Comparison of ENCODE assay signal across 10 mouse cellular contexts in genomic region chr4:134250116-134250929, GRCm38 (mm10). TPM values are rescaled to one million over a fixed set of nuclear protein-coding genes. Genes with fewer than 3 reads are reported as not detected.
DNase-seq lines count a peak whose midpoint lies in the region; ATAC-seq and TF ChIP-seq lines count a peak whose summit lies in the region.
"Had no signal": no experiment of that assay in that cellular context is flagged by ENCODE, and none has a peak within 500 bp of the region (broad histone marks: within the 10 kb centered on the region; RNA-seq: fewer than 3 reads in every experiment).

No protein-coding gene starts in this region.

- H3K36me3 ChIP-seq in lung, embryonic 15.5 days: no peaks in the 10 kb centered on the region
- H3K36me3 ChIP-seq in forebrain, embryonic 11.5 days (ENCODE audit: control insufficient read depth, insufficient read depth, low read length): no peaks in the 10 kb centered on the region
- no peaks in the 10 kb centered on the region for H3K36me3 ChIP-seq in limb, embryonic 14.5 days (ENCODE audit: control insufficient read depth, insufficient read depth, low read length)
- no peaks in the 10 kb centered on the region for H3K36me3 ChIP-seq in stomach, embryonic 14.5 days (ENCODE audit: control insufficient read depth, insufficient read depth, low read length)

- 17% methylated on average over 27 of the region's 27 CpGs for WGBS in lung, embryonic 15.5 days
- WGBS in forebrain, embryonic 11.5 days: 6% methylated on average over 27 of the region's 27 CpGs
- whole genome bisulfite sequencing in limb, embryonic 14.5 days: 12% methylated on average over 27 of the region's 27 CpGs
- 22% methylated on average over 27 of the region's 27 CpGs for WGBS in stomach, embryonic 14.5 days

- H3K4me3 ChIP-seq in lung, embryonic 15.5 days: peak overlapping the region; percentile 45
- peak overlapping the region; percentile 44 for H3K4me3 ChIP-seq in forebrain, embryonic 11.5 days (ENCODE audit: low read depth, low read length)
- H3K4me3 ChIP-seq in limb, embryonic 14.5 days (replicated peaks; ENCODE audit: low read length): peak overlapping the region; percentile 53
- peak overlapping the region; percentile 45 for H3K4me3 ChIP-seq in stomach, embryonic 14.5 days (ENCODE audit: low read depth, low read length)

- no peaks in the 10 kb centered on the region for H3K9me3 ChIP-seq in lung, embryonic 15.5 days
- no peaks in the 10 kb centered on the region for H3K9me3 ChIP-seq in forebrain, embryonic 11.5 days (ENCODE audit: control insufficient read depth, low read length)
- no peaks in the 10 kb centered on the region for H3K9me3 ChIP-seq in limb, embryonic 14.5 days (ENCODE audit: control insufficient read depth, low read length)
- no peaks in the 10 kb centered on the region for H3K9me3 ChIP-seq in stomach, embryonic 14.5 days (ENCODE audit: control insufficient read depth, low read depth, low read length)

- H3K4me2 ChIP-seq in lung, embryonic 15.5 days: peak overlapping the region; percentile 95
- peak overlapping the region; percentile 75 for H3K4me2 ChIP-seq in forebrain, embryonic 11.5 days (ENCODE audit: low read depth, low read length, severe bottlenecking)
- H3K4me2 ChIP-seq in limb, embryonic 14.5 days (replicated peaks; ENCODE audit: low read depth, low read length, severe bottlenecking): peak overlapping the region; percentile 99
- H3K4me2 ChIP-seq in stomach, embryonic 14.5 days (replicated peaks; ENCODE audit: low read depth, low read length): peak overlapping the region; percentile 98

- peaks cover 86% of the 10 kb centered on the region for H3K27me3 ChIP-seq in lung, embryonic 15.5 days
- H3K27me3 ChIP-seq in forebrain, embryonic 11.5 days (ENCODE audit: control insufficient read depth, insufficient read depth, low read length): peaks cover 48% of the 10 kb centered on the region
- H3K27me3 ChIP-seq in limb, embryonic 14.5 days (ENCODE audit: control insufficient read depth, insufficient read depth, low read length): peaks cover 58% of the 10 kb centered on the region
- H3K27me3 ChIP-seq in stomach, embryonic 14.5 days (ENCODE audit: control insufficient read depth, insufficient read depth, low read length): peaks cover 25% of the 10 kb centered on the region

- no peak for DNase-seq in lung, postnatal 4 days
- DNase-seq in forebrain, embryonic 11.5 days (ENCODE audit: low spot score): no peak
- DNase-seq in limb, embryonic 14.5 days (ENCODE audit: low spot score): no peak
- DNase-seq in urinary bladder, adult 2 months (ENCODE audit: low spot score): no peak
- DNase-seq in layer of hippocampus, adult 18-20 months (ENCODE audit: low spot score in 2 of 2): no peak

- H3K9ac ChIP-seq in lung, embryonic 15.5 days: peak overlapping the region; percentile 47; the same call in 1 of the 2 replicates
- no peak overlapping the region for H3K9ac ChIP-seq in forebrain, embryonic 11.5 days (ENCODE audit: low read length)
- 0 out of 2 replicates have a peak overlapping the region, but pooled peaks have one; percentile 34 for H3K9ac ChIP-seq in limb, embryonic 14.5 days (ENCODE audit: low read depth, low read length, severe bottlenecking)
- no peak overlapping the region for H3K9ac ChIP-seq in stomach, embryonic 14.5 days (replicated peaks; ENCODE audit: low read depth, low read length)

- H3K4me1 ChIP-seq in lung, embryonic 15.5 days: peaks cover 65% of the 10 kb centered on the region
- H3K4me1 ChIP-seq in forebrain, embryonic 11.5 days (replicated peaks; ENCODE audit: control insufficient read depth, insufficient read depth, low read length): peaks cover 43% of the 10 kb centered on the region
- H3K4me1 ChIP-seq in limb, embryonic 14.5 days (ENCODE audit: control insufficient read depth, insufficient read depth, low read length): peaks cover 29% of the 10 kb centered on the region
- H3K4me1 ChIP-seq in stomach, embryonic 14.5 days (ENCODE audit: control insufficient read depth, insufficient read depth, low read length): peaks cover 30% of the 10 kb centered on the region

- ATAC-seq in lung, embryonic 15.5 days (ENCODE audit: borderline replicate concordance, extremely low read depth, low FRiP score, low TSS enrichment): no peak
- no peak for ATAC-seq in forebrain, embryonic 11.5 days (replicated peaks; ENCODE audit: low FRiP score)
- ATAC-seq in limb, embryonic 14.5 days (ENCODE audit: low FRiP score, low read depth): no peak
- ATAC-seq in stomach, embryonic 14.5 days (ENCODE audit: insufficient number of reproducible peaks, insufficient read depth, low FRiP score, low read depth): no peak
- no peak for ATAC-seq in erythroblast, adult 5-6 weeks (replicated peaks; ENCODE audit: low FRiP score, poor library complexity, severe bottlenecking)

- no peak for TF ChIP-seq POLR2A in limb, embryonic 14.5 days (IDR thresholded peaks at IDR 0.05; ENCODE audit: borderline replicate concordance, extremely low read depth, insufficient read depth, insufficient read length)

- H3K27ac ChIP-seq in lung, embryonic 15.5 days: no peak overlapping the region
- H3K27ac ChIP-seq in forebrain, embryonic 11.5 days (ENCODE audit: low read depth, low read length): no peak overlapping the region
- H3K27ac ChIP-seq in limb, embryonic 14.5 days (replicated peaks; ENCODE audit: low read depth, low read length): no peak overlapping the region
- H3K27ac ChIP-seq in stomach, embryonic 14.5 days (ENCODE audit: low read length): no peak overlapping the region

RNA-seq across cellular contexts. Expression of gene Grrp1, which starts 3.6 kb away (rescaled TPM):
- 11.0 and 12.5 TPM in 2 replicates for polyA plus RNA-seq in lung, embryonic 15.5 days (2015; fragmentation: Nextera tagmentation; extraction: Ambion mirVana)
- 4.8 and 5.2 TPM in 2 replicates for polyA plus RNA-seq in forebrain, embryonic 11.5 days (2014; fragmentation: Nextera tagmentation; extraction: Ambion mirVana)
- polyA plus RNA-seq in limb, embryonic 14.5 days (2012; rRNA removed): 9.7 and 13.1 TPM in 2 replicates
- polyA plus RNA-seq in limb, embryonic 14.5 days (2014; fragmentation: Nextera tagmentation; extraction: Ambion mirVana): 5.2 and 5.4 TPM in 2 replicates
- polyA plus RNA-seq in stomach, embryonic 14.5 days (2014; fragmentation: Nextera tagmentation; extraction: Ambion mirVana): 4.1 and 4.5 TPM in 2 replicates
- polyA plus RNA-seq in urinary bladder, adult 2 months (2012; rRNA removed): 13.7 TPM in 2 replicates
- 1 to 10 TPM; 1.6 to 1.7 TPM for total RNA-seq in layer of hippocampus, adult 18-20 months (2021)
- total RNA-seq in erythroblast, adult 5-6 weeks (2015; ENCODE audit: low replicate concordance): not detected in 2 replicates
- total RNA-seq in erythroblast, adult 5-6 weeks (2017; ENCODE audit: low replicate concordance): not detected in 2 replicates
- total RNA-seq: neutrophil, adult 5-6 weeks had no signal

RNA-seq across cellular contexts. Expression of gene Gm30191, which starts 3.6 kb away (rescaled TPM):
- not detected in 2 replicates for polyA plus RNA-seq in lung, embryonic 15.5 days (2015; fragmentation: Nextera tagmentation; extraction: Ambion mirVana)
- polyA plus RNA-seq in forebrain, embryonic 11.5 days (2014; fragmentation: Nextera tagmentation; extraction: Ambion mirVana): 0.63 TPM in 1 of 2 replicates, not detected in the other
- polyA plus RNA-seq in limb, embryonic 14.5 days (2012; rRNA removed): not detected in 2 replicates
- not detected in 2 replicates for polyA plus RNA-seq in limb, embryonic 14.5 days (2014; fragmentation: Nextera tagmentation; extraction: Ambion mirVana)
- not detected in 2 replicates for polyA plus RNA-seq in stomach, embryonic 14.5 days (2014; fragmentation: Nextera tagmentation; extraction: Ambion mirVana)
- polyA plus RNA-seq in urinary bladder, adult 2 months (2012; rRNA removed): not detected in 2 replicates
- total RNA-seq in layer of hippocampus, adult 18-20 months (2021): not detected
- not detected in 2 replicates for total RNA-seq in erythroblast, adult 5-6 weeks (2015; ENCODE audit: low replicate concordance)
- total RNA-seq in erythroblast, adult 5-6 weeks (2017; ENCODE audit: low replicate concordance): not detected in 2 replicates
- total RNA-seq: adrenal gland, adult 18-20 months; neutrophil, adult 5-6 weeks had no signal

RNA-seq across cellular contexts. Expression of gene Zfp593, which starts 4.9 kb away (rescaled TPM):
- 15.2 and 15.9 TPM in 2 replicates for polyA plus RNA-seq in lung, embryonic 15.5 days (2015; fragmentation: Nextera tagmentation; extraction: Ambion mirVana)
- 17.8 and 18.0 TPM in 2 replicates for polyA plus RNA-seq in forebrain, embryonic 11.5 days (2014; fragmentation: Nextera tagmentation; extraction: Ambion mirVana)
- polyA plus RNA-seq in limb, embryonic 14.5 days (2012; rRNA removed): 15.8 and 18.1 TPM in 2 replicates
- polyA plus RNA-seq in limb, embryonic 14.5 days (2014; fragmentation: Nextera tagmentation; extraction: Ambion mirVana): 17.3 and 18.9 TPM in 2 replicates
- 14.8 and 16.5 TPM in 2 replicates for polyA plus RNA-seq in stomach, embryonic 14.5 days (2014; fragmentation: Nextera tagmentation; extraction: Ambion mirVana)
- 8.9 and 11.0 TPM in 2 replicates for polyA plus RNA-seq in urinary bladder, adult 2 months (2012; rRNA removed)
- 10 to 100 TPM; 11.9 to 12.2 TPM for total RNA-seq in layer of hippocampus, adult 18-20 months (2021)
- total RNA-seq in erythroblast, adult 5-6 weeks (2015; ENCODE audit: low replicate concordance): 0.38 and 0.63 TPM in 2 replicates
- total RNA-seq in erythroblast, adult 5-6 weeks (2017; ENCODE audit: low replicate concordance): 0.84 and 1.4 TPM in 2 replicates

RNA-seq across cellular contexts. Expression of gene E130218I03Rik, which starts 6.9 kb away (rescaled TPM):
- polyA plus RNA-seq in lung, embryonic 15.5 days (2015; fragmentation: Nextera tagmentation; extraction: Ambion mirVana): 0.45 and 0.52 TPM in 2 replicates
- polyA plus RNA-seq in forebrain, embryonic 11.5 days (2014; fragmentation: Nextera tagmentation; extraction: Ambion mirVana): 0.64 and 0.77 TPM in 2 replicates
- 0.10 TPM in 1 of 2 replicates, not detected in the other for polyA plus RNA-seq in limb, embryonic 14.5 days (2012; rRNA removed)
- polyA plus RNA-seq in limb, embryonic 14.5 days (2014; fragmentation: Nextera tagmentation; extraction: Ambion mirVana): 0.67 and 0.76 TPM in 2 replicates
- polyA plus RNA-seq in stomach, embryonic 14.5 days (2014; fragmentation: Nextera tagmentation; extraction: Ambion mirVana): 0.36 and 0.41 TPM in 2 replicates
- not detected in 2 replicates for polyA plus RNA-seq in urinary bladder, adult 2 months (2012; rRNA removed)
- not detected for total RNA-seq in layer of hippocampus, adult 18-20 months (2021)
- total RNA-seq in erythroblast, adult 5-6 weeks (2015; ENCODE audit: low replicate concordance): not detected in 2 replicates
- total RNA-seq in erythroblast, adult 5-6 weeks (2017; ENCODE audit: low replicate concordance): 0.70 TPM in 1 of 2 replicates, not detected in the other
- total RNA-seq: adrenal gland, adult 18-20 months had no signal

RNA-seq across cellular contexts. Expression of gene Cnksr1, which starts 12.1 kb away (rescaled TPM):
- polyA plus RNA-seq in lung, embryonic 15.5 days (2015; fragmentation: Nextera tagmentation; extraction: Ambion mirVana): 10.1 and 10.9 TPM in 2 replicates
- polyA plus RNA-seq in forebrain, embryonic 11.5 days (2014; fragmentation: Nextera tagmentation; extraction: Ambion mirVana): 0.24 and 0.45 TPM in 2 replicates
- polyA plus RNA-seq in limb, embryonic 14.5 days (2012; rRNA removed): 2.8 and 3.3 TPM in 2 replicates
- polyA plus RNA-seq in limb, embryonic 14.5 days (2014; fragmentation: Nextera tagmentation; extraction: Ambion mirVana): 2.0 TPM in 2 replicates
- polyA plus RNA-seq in stomach, embryonic 14.5 days (2014; fragmentation: Nextera tagmentation; extraction: Ambion mirVana): 5.7 and 6.3 TPM in 2 replicates
- polyA plus RNA-seq in urinary bladder, adult 2 months (2012; rRNA removed): 11.5 and 13.1 TPM in 2 replicates
- under 1 TPM; 0.13 to 0.64 TPM for total RNA-seq in layer of hippocampus, adult 18-20 months (2021)
- total RNA-seq in erythroblast, adult 5-6 weeks (2015; ENCODE audit: low replicate concordance): not detected in 2 replicates
- not detected in 2 replicates for total RNA-seq in erythroblast, adult 5-6 weeks (2017; ENCODE audit: low replicate concordance)

Comparison
In these comparisons a context has a peak if more than half of its experiments do, and no peak if none do; other contexts are left out.
1. H3K9ac ChIP-seq: peak in lung, embryonic 15.5 days (single experiment) and limb, embryonic 14.5 days (single experiment); none in forebrain, embryonic 11.5 days (single experiment) and stomach, embryonic 14.5 days (single experiment).
2. Peak in every context shown above with its lines, with median percentiles within 50 percentile points of each other: H3K4me2 ChIP-seq and H3K4me3 ChIP-seq.